Mouse (Mus musculus) ES-E14 (cell line): ENCODE results near the gene Adamts20.

ENCODE experiments used
- HCFC1 ChIP-seq: IDR thresholded peaks from 2 replicates; pipeline ENCODE4 v1.6.1; 2012; ENCODE audit warnings: low read length, inconsistent platforms, borderline replicate concordance; ENCODE audit not compliant: insufficient read depth
- MAFK ChIP-seq: IDR thresholded peaks from 2 replicates; pipeline ENCODE4 v1.6.1; 2014; ENCODE audit warnings: mild to moderate bottlenecking, low read depth, low read length, inconsistent platforms; ENCODE audit not compliant: insufficient read depth
- ZNF384 ChIP-seq: IDR thresholded peaks from 2 replicates; pipeline ENCODE4 v1.6.1; 2012; ENCODE audit warnings: low read depth, low read length, inconsistent platforms

DNA sequence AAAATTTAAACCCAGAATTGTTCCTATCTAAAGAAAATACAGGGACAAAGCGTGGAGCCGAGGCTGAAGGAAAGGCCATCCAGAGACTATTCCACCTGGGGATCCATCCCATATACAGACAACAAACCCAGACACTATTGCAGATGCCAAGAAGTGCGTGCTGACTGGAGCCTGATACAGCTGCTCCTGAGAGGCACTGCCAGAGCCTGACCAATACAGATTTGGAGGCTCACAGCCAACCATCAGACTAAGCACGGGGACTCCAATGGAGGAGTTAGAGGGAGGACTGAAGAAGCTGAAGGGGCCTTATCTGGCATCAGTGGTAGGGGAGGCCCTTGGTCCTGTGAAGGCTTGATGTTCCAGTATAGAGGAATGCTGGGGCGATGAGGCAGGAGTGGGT is 138.6 kb downstream of the Adamts20 start:
- no peak for TF ChIP-seq HCFC1
- TF ChIP-seq MAFK = no peak
- TF ChIP-seq ZNF384 = no peak
